Mouse (Mus musculus) liver, embryonic 11.5 days (tissue): ENCODE measurements around the gene Gm7849. TPM values are rescaled to one million over a fixed set of nuclear protein-coding genes. Genes with fewer than 3 reads are reported as not detected.
"Not testable (repeated sequence)": the region's sequence is repeated elsewhere in the genome, so short reads cannot be mapped to it uniquely, and the experiment has no call there.

Experiments
- ATAC-seq: fragments of 200-750 bp; cut with Nextera tagmentation; replicated peaks from 2 replicates; pipeline ENCODE4 v1.8.0; 2017; ENCODE audit warnings: moderate number of reproducible peaks, mild to moderate bottlenecking, moderate TSS enrichment, moderate library complexity; ENCODE audit not compliant: low FRiP score
- DNase-seq: peaks from one replicate; pipeline ENCODE4 v3.0.0-alpha.2; 2017; ENCODE audit warnings: low spot score
- H3K27ac ChIP-seq: fragments of 300-500 bp; sonication (generic); 2 replicates; pipeline ENCODE4 v1.5.1; 2014; ENCODE audit warnings: mild to moderate bottlenecking, low read depth, low read length, control low read depth
- H3K27me3 ChIP-seq: fragments of 300-500 bp; sonication (generic); replicated peaks from 2 replicates; pipeline ENCODE4 v1.6.1; 2014; ENCODE audit warnings: low read length, mixed read lengths; ENCODE audit not compliant: control insufficient read depth, insufficient read depth
- H3K36me3 ChIP-seq: fragments of 300-500 bp; sonication (generic); 2 replicates; pipeline ENCODE4 v1.6.1; 2014; ENCODE audit warnings: mild to moderate bottlenecking, low read length, moderate library complexity, mixed read lengths; ENCODE audit not compliant: control insufficient read depth, insufficient read depth
- H3K4me1 ChIP-seq: fragments of 300-500 bp; sonication (generic); replicated peaks from 2 replicates; pipeline ENCODE4 v1.6.1; 2014; ENCODE audit warnings: low read length, mixed read lengths; ENCODE audit not compliant: control insufficient read depth, insufficient read depth
- H3K4me2 ChIP-seq: fragments of 300-500 bp; sonication (generic); 2 replicates; pipeline ENCODE4 v1.6.1; 2014; ENCODE audit warnings: mild to moderate bottlenecking, control low read depth, moderate library complexity
- H3K4me3 ChIP-seq: fragments of 300-500 bp; sonication (generic); 2 replicates; pipeline ENCODE4 v1.5.1; 2014; ENCODE audit warnings: low read depth, low read length, control low read depth
- H3K9ac ChIP-seq: fragments of 300-500 bp; sonication (generic); 2 replicates; pipeline ENCODE4 v1.6.1; 2014; ENCODE audit warnings: low read depth, low read length, control low read depth
- H3K9me3 ChIP-seq: fragments of 300-500 bp; sonication (generic); 2 replicates; pipeline ENCODE4 v1.6.1; 2016; ENCODE audit warnings: low read length, inconsistent platforms, mixed read lengths; ENCODE audit not compliant: control insufficient read depth
- WGBS: fragments of 180-500 bp; shearing (Covaris S2); extraction: QIAGEN DNeasy Blood & Tissue Kit; methylation state at CpG from one replicate; pipeline ENCODE4 v1.1.7; 2014; 5-methylcytosine and 5-hydroxymethylcytosine counted together
- polyA plus RNA-seq: library from polyadenylated mRNA; unstranded; fragments of >200 nt; fragmentation: Nextera tagmentation; extraction: Ambion mirVana; gene quantifications from 2 replicates; pipeline ENCODE4 v1.2.1, GENCODE M21; 2014

Gene Gm7849
- not detected in 2 replicates for polyA plus RNA-seq

DNA sequence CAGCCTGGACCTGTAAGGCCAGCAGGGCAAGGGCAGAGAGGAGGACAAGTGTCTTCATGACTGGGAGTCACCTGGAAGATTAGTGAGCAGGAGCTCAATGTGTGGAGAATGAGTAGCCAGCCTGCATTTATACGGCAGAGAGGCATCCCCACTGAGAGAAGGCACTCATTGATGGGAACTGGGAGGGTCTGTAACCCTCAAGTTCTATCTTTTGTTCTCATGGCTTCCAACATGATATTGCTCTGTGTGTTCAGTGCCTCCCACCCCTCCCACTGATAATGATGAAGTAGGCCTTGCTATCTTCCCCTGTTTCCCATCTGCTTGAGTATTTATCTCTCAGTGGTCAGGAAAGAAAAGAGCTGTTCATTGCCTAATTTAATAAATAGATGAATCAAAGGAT, at the start of gene Gm7849:
TSS of gene Gm7849 (minus strand) at position 101 of the 400 bp plus-strand sequence.
- ATAC-seq, H3K4me3 ChIP-seq, H3K36me3 ChIP-seq, H3K4me2 ChIP-seq, DNase-seq, H3K9me3 ChIP-seq, H3K27me3 ChIP-seq, H3K4me1 ChIP-seq, H3K9ac ChIP-seq, H3K27ac ChIP-seq: not testable (repeated sequence)
- no CpG with 5 or more reads among the region's 1 CpGs for WGBS

DNA sequence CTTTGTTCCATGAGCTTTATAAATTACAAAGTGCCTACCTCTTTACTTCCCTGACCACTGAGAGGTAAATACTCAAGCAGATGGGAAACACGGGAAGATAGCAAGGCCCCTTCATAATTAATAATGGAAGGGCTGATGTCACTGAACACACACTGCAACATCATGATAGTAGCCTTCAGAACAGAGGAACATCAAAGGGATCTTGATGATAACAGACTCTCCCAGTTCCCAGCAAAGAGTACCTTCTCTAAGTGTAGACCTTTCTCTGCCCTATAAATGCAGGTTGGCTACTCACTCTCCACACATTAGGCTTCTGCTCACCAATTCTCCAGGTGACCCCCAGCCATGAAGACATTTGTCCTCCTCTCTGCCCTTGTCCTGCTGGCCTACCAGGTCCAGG, 29.2 kb downstream of the Gm7849 start, which contains the start of gene Defa36:
TSS of gene Defa36 (plus strand) at position 301 of the 400 bp plus-strand sequence.
- ATAC-seq, H3K4me1 ChIP-seq, DNase-seq, H3K36me3 ChIP-seq, H3K9me3 ChIP-seq, H3K27ac ChIP-seq, H3K4me2 ChIP-seq, H3K27me3 ChIP-seq, H3K9ac ChIP-seq, H3K4me3 ChIP-seq: not testable (repeated sequence)
- WGBS = no CpG with 5 or more reads among the region's 1 CpGs

Other genes with a start within 250 kb of the Gm7849 start
- gene Gm15292, start 206.8 kb downstream of the Gm7849 start, polyA plus RNA-seq = not detected in 2 replicates
- not detected in 2 replicates for gene Defa27, start 141.0 kb downstream of the Gm7849 start, polyA plus RNA-seq
- gene Defa29, start 129.5 kb downstream of the Gm7849 start, polyA plus RNA-seq = not detected in 2 replicates
- gene Defa2, start 78.0 kb downstream of the Gm7849 start, polyA plus RNA-seq = not detected in 2 replicates
- not detected in 2 replicates for gene Defa33, start 64.7 kb downstream of the Gm7849 start, polyA plus RNA-seq
- not detected in 2 replicates for gene Defa36, start 29.1 kb downstream of the Gm7849 start, polyA plus RNA-seq
- not detected in 2 replicates for gene Defa20, start 52.7 kb upstream of the Gm7849 start, polyA plus RNA-seq
- gene Defa32, start 72.5 kb upstream of the Gm7849 start, polyA plus RNA-seq = not detected in 2 replicates
- not detected in 2 replicates for gene Defa37, start 108.8 kb upstream of the Gm7849 start, polyA plus RNA-seq
- not detected in 2 replicates for gene Defa28, start 126.4 kb upstream of the Gm7849 start, polyA plus RNA-seq
- gene Gm7861, start 137.9 kb upstream of the Gm7849 start, polyA plus RNA-seq = not detected in 2 replicates
- gene Defa26, start 161.6 kb upstream of the Gm7849 start, polyA plus RNA-seq = not detected in 2 replicates
- gene Defa17, start 199.2 kb upstream of the Gm7849 start, polyA plus RNA-seq = not detected in 2 replicates
- not detected in 2 replicates for gene Defa34, start 209.2 kb upstream of the Gm7849 start, polyA plus RNA-seq
- not detected in 2 replicates for gene AY761184, start 247.1 kb upstream of the Gm7849 start, polyA plus RNA-seq